Mouse (Mus musculus) kidney, postnatal 25 days (tissue): ENCODE measurements around the gene Sgms1.

Source experiments
- DNase-seq, 2 experiments: peaks; one replicate each; pipeline ENCODE4 v3.0.0; 2021; ENCODE audit warnings: mixed read lengths in 2 of 2

Sgms1 gene

GRCm38 (mm10) chr19:32238722-32239458 lies 150.6 kb downstream of the Sgms1 start:
- DNase-seq, result no peak

- no peak for DNase-seq
Observed at GRCm38 (mm10) chr19:32237685-32238084, 151.8 kb downstream of the Sgms1 start.

DNA sequence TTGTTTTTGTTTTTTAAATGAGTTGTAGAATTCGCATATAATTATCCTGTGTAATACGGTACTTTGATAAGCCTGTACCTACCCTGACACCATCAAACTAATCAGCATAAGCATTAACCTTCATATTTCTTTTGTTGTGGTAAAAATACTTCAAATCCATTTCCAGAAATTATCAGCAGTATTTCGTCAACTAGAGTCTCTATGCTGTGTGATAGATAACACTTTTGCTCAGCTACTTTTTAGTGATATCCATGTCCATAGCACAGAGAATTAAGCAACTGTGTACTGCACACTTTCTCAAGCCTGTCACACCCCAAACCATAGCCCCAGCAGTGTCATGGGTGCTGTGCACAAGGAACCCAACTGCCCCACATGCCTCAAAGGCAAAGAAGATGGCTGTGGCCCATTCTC lies 152.3 kb downstream of the Sgms1 start:
- DNase-seq, result no peak

GRCm38 (mm10) chr19:32234717-32235434 lies 154.6 kb downstream of the Sgms1 start:
- DNase-seq, result no peak

GRCm38 (mm10) chr19:32231292-32231691 lies 158.2 kb downstream of the Sgms1 start:
- no peak for DNase-seq

GRCm38 (mm10) chr19:32230798-32231197 lies 158.7 kb downstream of the Sgms1 start:
- DNase-seq, result no peak

DNA sequence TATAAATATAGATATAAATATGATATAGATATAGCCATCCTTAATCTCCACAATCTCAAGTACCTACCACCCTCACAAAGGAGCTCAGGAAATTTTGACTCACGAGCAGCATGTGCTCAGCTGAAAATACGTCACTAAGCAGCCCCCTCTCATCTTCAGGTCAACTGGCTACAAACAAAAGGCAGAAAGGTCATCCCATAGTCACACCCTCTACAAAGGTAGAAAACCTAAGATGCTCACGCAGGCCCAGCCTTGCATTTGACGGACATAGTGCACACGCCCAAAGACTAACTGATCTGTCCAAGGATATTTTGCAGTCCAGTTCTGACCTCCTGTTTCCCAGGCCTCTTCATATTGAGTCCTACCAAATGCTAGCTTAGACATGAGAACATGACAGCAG lies 159.2 kb downstream of the Sgms1 start:
- DNase-seq, result no peak

- DNase-seq, result no peak
Observed at GRCm38 (mm10) chr19:32229776-32230175, 159.7 kb downstream of the Sgms1 start.

- DNase-seq, result no peak
Observed at GRCm38 (mm10) chr19:32227175-32227574, 162.3 kb downstream of the Sgms1 start.

DNA sequence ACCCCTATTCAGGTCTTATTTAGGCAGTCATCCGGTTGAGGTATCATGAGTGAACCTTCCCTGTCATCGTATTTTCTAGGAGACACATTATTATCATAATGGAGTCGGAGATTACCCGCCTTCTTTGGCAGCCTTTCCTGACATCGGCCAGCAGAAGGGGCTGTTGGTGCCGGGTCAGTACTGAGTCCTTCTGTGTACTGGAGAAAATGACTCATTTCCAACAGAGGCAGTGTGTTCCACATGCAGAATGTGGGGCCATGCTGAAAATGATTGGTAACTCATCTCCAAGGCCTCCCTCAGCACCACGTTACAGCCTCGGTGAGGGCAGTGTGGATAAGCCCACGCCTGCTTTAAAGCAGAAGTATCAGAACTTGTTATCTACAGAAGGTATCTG lies 164.4 kb downstream of the Sgms1 start:
- no peak for DNase-seq

DNA sequence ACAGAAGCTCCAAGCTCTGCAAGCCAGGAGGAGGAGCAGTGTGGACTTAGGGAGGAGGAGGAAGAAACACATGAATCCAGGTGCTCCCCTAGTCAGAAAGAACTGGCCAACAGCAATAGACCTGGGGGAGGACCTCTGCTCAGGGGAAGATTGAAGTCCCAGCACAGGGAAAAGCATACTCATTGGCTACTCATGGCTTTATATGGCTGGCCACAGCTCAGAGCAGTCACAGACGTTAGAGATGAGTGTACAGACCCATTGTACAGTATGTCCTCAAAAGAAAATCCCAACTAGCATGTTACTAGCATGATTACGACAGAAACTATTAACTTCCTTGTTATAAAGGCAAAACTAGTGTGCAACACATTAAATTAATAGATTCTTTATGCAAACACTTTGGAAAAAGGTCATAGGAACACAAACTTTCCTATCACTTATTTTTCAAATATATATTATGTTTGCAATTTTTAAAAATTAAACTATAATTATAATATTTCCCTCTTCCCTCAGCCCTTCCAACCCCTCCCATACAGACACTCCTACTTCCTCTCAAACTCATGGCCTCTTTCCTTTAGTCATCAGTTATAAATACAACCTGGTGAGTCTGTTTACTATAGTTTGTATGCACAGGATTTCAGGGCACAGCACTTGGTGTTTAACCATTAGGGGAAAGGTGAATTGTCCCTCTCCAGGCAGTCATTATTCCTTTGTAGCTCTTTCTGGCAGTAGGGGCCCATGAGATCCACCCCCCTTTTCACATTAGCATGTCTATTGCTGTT lies 165.0 kb downstream of the Sgms1 start:
- DNase-seq, result no peak

- DNase-seq, result no peak
Observed at GRCm38 (mm10) chr19:32223751-32224174, 165.8 kb downstream of the Sgms1 start.

DNA sequence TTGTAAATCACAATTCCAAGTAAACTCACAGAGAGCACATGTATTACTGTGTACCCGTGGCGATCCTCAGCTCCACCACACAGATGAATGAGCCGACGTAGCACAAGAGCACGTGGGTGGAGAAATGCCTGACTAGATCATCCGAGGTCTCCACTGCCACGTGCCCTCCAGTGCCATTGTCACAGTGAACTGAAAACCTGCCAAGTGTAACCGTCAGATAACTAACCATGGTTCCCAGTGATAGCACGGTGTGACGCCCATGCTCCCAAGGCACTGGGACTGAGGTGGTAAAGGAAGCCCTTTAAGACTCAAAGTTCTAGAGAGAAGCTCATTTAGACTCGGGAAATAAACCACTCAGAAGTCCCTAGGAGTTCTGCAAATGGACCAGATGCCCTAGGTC lies 167.4 kb downstream of the Sgms1 start:
- no peak for DNase-seq

DNA sequence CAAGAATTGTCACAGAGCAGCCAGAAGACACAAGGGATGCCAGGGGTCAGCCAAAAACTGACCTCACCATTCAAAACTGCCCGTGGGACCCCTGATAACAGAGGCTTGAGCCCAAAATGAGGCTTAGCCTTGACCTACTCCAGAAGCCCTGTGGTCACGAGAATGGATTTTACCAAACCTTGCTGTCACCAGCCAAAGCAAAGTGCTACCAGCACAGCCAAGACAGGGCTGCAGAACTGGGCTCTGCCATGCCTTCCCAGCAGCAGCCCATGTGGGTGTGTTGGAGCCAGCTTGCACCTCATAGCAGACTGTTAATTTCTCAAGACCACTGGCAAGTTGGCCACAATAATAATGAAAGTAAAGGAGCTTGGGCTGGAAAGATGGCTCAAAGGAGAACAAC lies 168.5 kb downstream of the Sgms1 start:
- DNase-seq, result no peak

DNA sequence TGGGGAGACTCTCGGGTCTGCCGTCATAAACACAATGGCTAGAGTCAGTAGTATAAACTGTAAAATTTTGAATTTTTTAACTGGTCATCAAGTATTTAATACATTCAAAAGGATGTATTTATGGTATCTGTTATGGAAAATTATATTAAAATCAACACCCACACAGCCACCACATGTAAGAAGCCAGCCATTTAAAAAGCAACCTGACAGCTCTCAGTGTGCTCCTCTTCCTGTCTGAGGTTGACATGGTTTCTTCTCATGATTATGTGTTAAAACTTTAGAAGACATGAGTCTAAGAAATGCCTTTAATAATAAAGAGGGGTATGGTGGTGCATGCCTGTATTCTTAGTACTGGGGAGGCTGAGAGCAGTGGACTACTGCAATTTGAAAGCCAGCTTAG lies 172.8 kb downstream of the Sgms1 start:
- DNase-seq, result no peak

GRCm38 (mm10) chr19:32214905-32215806 lies 174.4 kb downstream of the Sgms1 start:
- no peak for DNase-seq

DNA sequence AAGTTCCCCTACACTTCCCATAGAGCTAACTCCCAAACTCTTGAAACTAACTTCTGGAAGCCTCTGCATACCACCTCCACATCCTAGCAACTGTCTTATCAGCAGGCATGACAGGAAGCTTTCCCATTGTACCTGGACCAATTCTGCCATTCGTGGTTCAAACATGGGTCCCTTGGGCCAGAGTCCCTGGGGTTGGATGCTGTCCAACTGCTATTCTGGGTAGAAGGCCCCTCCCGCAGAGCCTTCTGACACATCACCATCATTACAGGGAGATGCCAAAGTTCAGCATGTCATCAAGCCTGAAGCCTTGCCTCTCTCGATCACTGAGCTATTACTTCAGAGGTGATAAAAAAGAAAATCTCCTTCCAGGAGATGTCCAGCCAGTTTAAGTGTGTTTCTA lies 175.9 kb downstream of the Sgms1 start:
- DNase-seq, result peak; percentile 48 to 69

DNA sequence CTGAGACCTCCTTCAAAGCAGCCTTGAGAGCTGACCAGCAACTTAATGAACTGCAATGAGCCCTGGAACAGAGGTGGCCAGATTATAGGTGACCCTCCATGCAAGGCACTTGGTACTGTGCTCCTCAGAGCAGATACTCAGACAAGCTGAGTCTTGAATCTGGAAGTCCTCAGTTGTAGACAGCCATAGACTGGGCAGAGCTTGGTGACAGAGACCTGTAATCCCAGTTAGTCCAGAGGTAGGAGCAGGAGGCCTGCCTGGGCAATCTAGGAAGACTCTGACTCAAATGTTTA lies 178.3 kb downstream of the Sgms1 start:
- no peak for DNase-seq

DNA sequence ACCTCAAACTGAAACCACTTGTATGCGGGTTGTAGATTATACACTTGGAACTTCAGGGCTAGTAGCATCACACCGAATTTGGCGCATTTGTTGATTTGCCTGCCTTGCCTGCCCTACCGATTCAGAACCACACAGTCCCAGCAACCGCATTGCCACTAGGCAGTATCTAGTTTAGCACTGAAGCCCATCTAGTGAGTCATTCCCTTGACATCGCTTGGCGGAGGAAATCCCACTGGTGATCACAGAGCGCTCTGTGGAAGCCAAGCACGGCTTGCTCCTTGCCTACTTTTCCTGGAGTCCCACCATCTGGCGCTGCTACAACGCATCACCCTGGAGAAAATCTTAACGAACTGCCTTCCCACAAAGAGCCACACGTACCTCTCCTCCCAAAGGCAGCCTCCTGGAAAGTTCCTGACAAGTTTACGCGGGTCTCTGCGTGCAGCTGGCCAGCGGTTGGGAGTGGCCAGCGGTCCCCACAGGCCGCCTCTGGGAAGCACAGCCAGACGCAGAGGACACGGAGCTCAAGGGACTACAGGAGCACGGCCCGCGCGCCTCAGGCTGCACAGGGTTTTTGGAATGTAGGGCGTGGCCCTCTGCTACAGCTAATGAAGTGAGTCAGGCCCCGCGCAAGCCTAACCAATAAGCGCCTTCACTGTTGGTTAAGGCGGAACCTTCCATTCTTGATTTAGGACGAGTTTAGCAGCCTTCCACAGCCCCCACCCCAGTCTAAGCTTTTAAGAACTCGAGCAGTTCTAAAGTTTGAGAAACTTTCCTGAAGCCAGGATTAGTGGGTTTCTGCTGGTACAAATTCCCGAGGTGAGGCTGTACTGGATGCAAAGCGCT lies 178.8 kb downstream of the Sgms1 start:
- peak; percentile 92 to 95 for DNase-seq

GRCm38 (mm10) chr19:32210099-32210449 lies 179.4 kb downstream of the Sgms1 start:
- peak; percentile 57 to 58 for DNase-seq

- peak; percentile 71 to 89 for DNase-seq
Observed at GRCm38 (mm10) chr19:32202131-32203114, 187.1 kb downstream of the Sgms1 start.
